Mouse (Mus musculus) ZHBTc4 (cell line): ENCODE measurements around the gene Gltpd2.
A peak's percentile ranks its signal among the peaks of the same experiment; 100 is the strongest.

Source experiments
- DNase-seq: peaks from one replicate; pipeline ENCODE4 v3.0.0-alpha.2; 2011; ENCODE audit warnings: low read depth, low spot score

Gltpd2 gene

GRCm38 (mm10) chr11:70562995-70563469 is 44.0 kb downstream of the Gltpd2 start:
- DNase-seq: no peak

DNA sequence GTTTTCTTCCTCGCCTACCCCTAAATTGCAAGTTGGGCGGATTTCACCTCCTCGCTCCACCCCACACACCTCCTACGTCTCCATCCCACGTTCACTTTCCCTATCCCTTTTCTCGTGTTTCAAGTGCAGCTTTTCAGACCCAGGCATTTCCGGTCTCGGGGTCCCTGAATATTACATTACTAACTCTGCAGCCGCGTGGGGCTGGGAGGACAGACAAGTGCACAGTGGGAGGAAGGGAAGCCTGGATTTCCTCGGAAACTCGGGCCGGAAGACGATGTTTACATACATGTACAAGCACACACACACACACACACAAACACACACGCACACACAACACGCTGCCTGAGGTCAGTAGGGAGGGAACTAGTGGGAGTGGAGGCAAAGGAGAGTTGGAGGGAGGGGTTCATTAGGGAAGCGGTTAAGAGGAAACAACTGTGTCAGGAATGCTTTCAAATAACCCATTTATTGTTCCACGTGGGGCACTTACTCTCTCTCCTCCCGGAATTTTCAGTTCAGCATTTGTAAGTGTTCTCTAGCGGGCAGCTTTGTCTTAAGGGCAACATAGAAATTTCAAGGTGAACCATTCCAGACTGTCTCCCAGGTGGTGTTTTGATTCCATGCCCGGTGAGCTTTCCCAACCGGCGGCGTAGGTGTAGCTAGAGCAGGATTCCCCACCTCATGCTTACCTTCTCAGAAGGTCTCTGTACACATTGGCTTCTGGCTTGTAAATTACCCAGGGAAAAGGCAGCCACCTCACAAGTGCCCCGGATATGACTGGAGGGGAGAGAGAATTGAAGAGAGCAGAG is 44.7 kb downstream of the Gltpd2 start:
- DNase-seq: peak; percentile 46

DNA sequence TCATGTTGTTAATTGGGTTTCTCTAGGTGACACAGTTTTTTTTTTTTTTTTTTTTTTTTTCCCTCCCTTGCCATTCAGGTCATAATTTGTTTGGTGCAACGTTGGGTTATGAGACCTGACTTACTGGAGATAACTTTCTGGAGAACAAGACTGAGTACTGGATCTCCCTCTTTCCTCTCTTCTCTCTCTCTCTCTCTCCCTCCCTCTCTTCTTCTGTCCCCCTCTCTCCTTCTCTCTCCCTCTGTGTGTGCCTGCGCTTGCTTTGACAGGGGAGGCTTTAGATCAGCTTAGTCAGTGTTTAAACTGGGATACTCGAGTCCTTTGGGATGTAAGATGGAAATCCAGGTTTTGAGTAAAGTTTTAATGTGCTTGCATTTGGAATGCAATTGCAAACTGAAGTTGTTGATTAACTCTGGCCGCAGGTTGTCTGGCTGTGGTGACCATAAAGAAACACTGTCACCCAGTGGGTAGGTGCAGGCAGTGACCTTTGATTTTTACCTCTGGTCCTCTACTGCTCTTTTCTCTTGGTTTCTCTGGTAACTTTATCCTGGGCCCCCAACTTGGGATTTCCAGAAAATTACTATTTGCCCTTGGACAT is 45.4 kb downstream of the Gltpd2 start:
- no peak for DNase-seq

DNA sequence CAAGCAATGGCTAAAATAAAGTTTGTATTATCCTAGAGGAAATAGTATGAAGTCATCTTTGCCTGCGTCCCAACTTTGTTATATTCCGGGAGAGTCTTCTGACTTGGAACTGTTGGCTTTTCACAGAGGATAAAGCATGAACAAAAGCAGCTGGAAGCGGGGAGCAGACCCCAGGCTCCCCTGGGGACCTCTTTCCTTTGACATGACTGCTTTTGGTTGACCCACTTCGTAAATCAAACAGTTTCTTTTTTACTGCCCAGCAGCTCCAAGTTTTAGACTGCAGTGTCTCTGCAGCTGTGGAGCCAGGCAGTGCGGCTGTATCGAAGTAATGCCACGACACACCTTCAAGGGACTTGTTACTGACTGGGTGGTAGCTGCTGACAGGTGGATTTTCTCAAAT is 47.6 kb downstream of the Gltpd2 start:
- no peak for DNase-seq
